Mouse (Mus musculus): ENCODE results near the gene Cks2.

The Cks2 gene

GRCm38 (mm10) chr13:51678687-51679086 is 33.7 kb downstream of the Cks2 start:
- intact Hi-C loops (cut with DNase I), result no loop called here

- intact Hi-C loops (cut with DNase I), result no loop called here
Measured at GRCm38 (mm10) chr13:51679332-51679731, 34.3 kb downstream of the Cks2 start.

- intact Hi-C loops (cut with DNase I), result no loop called here
Measured at GRCm38 (mm10) chr13:51681076-51681475, 36.0 kb downstream of the Cks2 start.

- intact Hi-C loops (cut with DNase I), result no loop called here
Measured at GRCm38 (mm10) chr13:51681634-51682033, 36.6 kb downstream of the Cks2 start.

- intact Hi-C loops (cut with DNase I), result no loop called here
Measured at GRCm38 (mm10) chr13:51685290-51685966, 40.4 kb downstream of the Cks2 start.

- intact Hi-C loops (cut with DNase I), result no loop called here
Measured at GRCm38 (mm10) chr13:51686966-51687365, 41.9 kb downstream of the Cks2 start.

DNA sequence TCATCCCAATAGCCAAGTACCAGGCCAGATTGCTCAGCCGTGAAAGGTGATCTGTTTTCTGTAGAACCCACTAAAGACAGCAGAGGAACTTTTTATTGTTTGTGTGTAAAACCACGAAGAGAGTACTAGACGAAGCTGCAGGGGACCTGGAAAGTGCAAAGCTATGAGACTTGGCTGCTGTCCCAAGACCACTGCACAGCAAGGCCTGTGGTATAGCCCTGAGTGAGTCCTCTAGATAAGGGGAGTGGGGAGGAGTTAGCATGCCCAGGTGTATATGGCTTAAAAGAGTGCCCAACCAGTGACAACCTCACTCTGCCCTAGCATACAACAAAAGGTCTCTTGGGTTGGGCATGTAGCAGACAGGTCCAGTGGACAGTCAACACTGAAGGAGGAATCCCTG is 43.7 kb downstream of the Cks2 start:
- intact Hi-C loops (cut with DNase I), result no loop called here

GRCm38 (mm10) chr13:51696481-51696880 is 51.4 kb downstream of the Cks2 start:
- intact Hi-C loops (cut with DNase I), result no loop called here

DNA sequence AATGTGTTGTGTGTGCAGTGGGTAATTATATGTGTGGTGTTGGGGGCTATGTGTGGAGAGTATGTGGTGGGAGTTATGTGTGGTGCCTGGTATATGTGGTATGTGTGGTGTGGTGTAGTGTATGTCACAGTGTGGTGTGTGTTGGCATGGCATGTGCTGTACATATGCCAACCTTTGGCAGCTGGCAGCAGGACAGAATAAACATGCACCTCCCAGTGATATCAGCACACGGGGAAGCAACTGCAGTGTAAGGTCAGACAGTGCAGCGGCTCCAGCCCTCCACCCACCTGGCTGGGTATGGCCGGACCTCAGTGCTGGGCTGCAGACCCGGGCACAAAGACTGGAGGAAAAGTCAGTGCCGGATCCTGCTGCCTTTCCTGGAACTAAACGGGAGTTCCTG is 52.4 kb downstream of the Cks2 start:
- intact Hi-C loops (cut with DNase I), result no loop called here

- intact Hi-C loops (cut with DNase I), result no loop called here
Measured at GRCm38 (mm10) chr13:51697897-51698296, 52.9 kb downstream of the Cks2 start.

DNA sequence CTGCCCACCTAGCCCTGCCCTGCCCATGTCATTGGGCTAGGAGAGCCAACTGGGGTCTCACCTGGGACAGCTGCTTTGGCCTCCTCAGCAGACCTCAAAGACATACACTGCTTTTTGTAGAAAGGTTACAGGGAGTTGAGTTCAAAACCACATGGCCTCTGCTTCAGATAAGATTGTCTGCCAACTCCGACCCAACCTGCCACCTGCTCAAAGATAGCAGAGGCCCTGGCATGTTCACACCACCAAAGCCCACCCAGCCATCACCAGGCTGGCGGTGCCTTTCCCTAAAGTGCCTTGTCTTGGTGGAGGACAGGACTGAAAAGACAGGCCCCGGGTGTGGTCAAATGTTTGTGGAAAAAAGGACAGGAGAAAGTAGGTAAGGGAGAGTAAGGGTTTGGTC is 53.3 kb downstream of the Cks2 start:
- intact Hi-C loops (cut with DNase I), result no loop called here
